Mouse (Mus musculus) stomach, postnatal 0 days (tissue): ENCODE measurements around the gene Mex3b. TPM values are rescaled to one million over a fixed set of nuclear protein-coding genes. Genes with fewer than 3 reads are reported as not detected.

Experiments
- ATAC-seq: fragments of 200-750 bp; cut with Nextera tagmentation; 2 replicates; pipeline ENCODE4 v1.8.0; 2017; ENCODE audit not compliant: low FRiP score, low TSS enrichment
- DNase-seq: peaks from one replicate; pipeline ENCODE4 v3.0.0-alpha.2; 2016; ENCODE audit warnings: low spot score
- H3K27ac ChIP-seq: fragments of 300-500 bp; sonication (generic); replicated peaks from 2 replicates; pipeline ENCODE4 v1.5.1; 2014; ENCODE audit warnings: mild to moderate bottlenecking, control low read depth
- H3K27me3 ChIP-seq: fragments of 300-500 bp; sonication (generic); 2 replicates; pipeline ENCODE4 v1.6.1; 2014; ENCODE audit warnings: low read length; ENCODE audit not compliant: control insufficient read depth, insufficient read depth
- H3K36me3 ChIP-seq: fragments of 300-500 bp; sonication (generic); 2 replicates; pipeline ENCODE4 v1.6.1; 2014; ENCODE audit warnings: low read length, mixed read lengths; ENCODE audit not compliant: control insufficient read depth, insufficient read depth
- H3K4me1 ChIP-seq: fragments of 300-500 bp; sonication (generic); replicated peaks from 2 replicates; pipeline ENCODE4 v1.6.1; 2014; ENCODE audit warnings: antibody characterized with exemption; ENCODE audit not compliant: control insufficient read depth, insufficient read depth
- H3K4me2 ChIP-seq: fragments of 300-500 bp; sonication (generic); replicated peaks from 2 replicates; pipeline ENCODE4 v1.6.1; 2014; ENCODE audit warnings: low read depth, mild to moderate bottlenecking, control low read depth, moderate library complexity
- H3K4me3 ChIP-seq: fragments of 300-500 bp; sonication (generic); 2 replicates; pipeline ENCODE4 v1.5.1; 2014; ENCODE audit warnings: low read depth, low read length, control low read depth
- H3K9ac ChIP-seq: fragments of 300-500 bp; sonication (generic); 2 replicates; pipeline ENCODE4 v1.6.1; 2014; ENCODE audit warnings: mild to moderate bottlenecking, low read length, control low read depth, mixed read lengths
- H3K9me3 ChIP-seq: fragments of 300-500 bp; sonication (generic); 2 replicates; pipeline ENCODE4 v1.6.1; 2016; ENCODE audit warnings: low read length; ENCODE audit not compliant: control insufficient read depth
- CTCF ChIP-seq: IDR thresholded peaks from 2 replicates; pipeline ENCODE4 v1.5.1; 2016; ENCODE audit warnings: antibody characterized with exemption, low read depth, mild to moderate bottlenecking, moderate library complexity
- EP300 ChIP-seq: optimal IDR thresholded peaks from 2 replicates; pipeline ENCODE3; 2016; ENCODE audit warnings: antibody characterized with exemption
- WGBS: fragments of 180-500 bp; shearing (Covaris S2); extraction: QIAGEN DNeasy Blood & Tissue Kit; methylation state at CpG from one replicate; pipeline ENCODE4 v1.1.7; 2014; 5-methylcytosine and 5-hydroxymethylcytosine counted together
- polyA plus RNA-seq: library from polyadenylated mRNA; unstranded; fragments of >200 nt; fragmentation: Nextera tagmentation; extraction: Ambion mirVana; gene quantifications from 2 replicates; pipeline ENCODE4 v1.2.1, GENCODE M21; 2015

The Mex3b gene
- polyA plus RNA-seq, 1 experiment from 2014 or later: 2.8 TPM

DNA sequence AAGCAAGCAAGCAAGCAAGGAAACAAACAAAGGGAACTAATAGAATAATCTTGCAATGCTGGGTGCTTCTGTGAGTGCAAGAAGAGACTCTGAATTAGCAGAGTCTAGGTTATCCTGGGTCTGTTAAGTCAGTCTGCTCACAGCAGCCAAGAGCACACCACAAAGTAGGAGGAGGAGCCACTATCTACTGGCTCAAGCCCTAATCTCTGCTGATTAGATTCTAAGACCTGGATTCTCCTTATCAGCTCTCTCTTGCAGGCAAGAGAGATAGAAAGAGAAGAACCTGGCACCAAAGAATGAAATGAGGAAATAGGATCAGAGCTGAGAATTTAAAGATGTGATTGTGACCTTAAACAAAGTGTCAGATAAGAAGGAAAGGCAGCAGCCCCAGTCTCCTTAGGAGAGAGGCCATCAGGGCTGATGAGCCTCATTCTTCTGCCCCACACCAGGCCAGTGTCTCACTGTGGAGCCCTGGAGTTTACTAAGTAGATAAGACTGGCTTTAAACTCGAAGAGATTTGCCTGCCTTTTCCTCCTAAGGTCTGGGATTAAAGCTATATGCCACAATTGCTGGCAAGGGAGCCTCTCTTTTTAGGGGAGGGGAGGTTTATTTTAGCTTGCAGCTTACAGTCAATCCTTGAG lies 23.9 kb downstream of the Mex3b start:
- TF ChIP-seq EP300 (no peak), CTCF (no peak)
- H3K9ac ChIP-seq: no peak overlapping the region
- no peak overlapping the region for H3K4me2 ChIP-seq
- no peaks in the 10 kb centered on the region for H3K27me3 ChIP-seq
- no peaks in the 10 kb centered on the region for H3K36me3 ChIP-seq
- DNase-seq (no peak), ATAC-seq (no peak)
- no peak overlapping the region for H3K4me3 ChIP-seq
- no peak overlapping the region for H3K27ac ChIP-seq
- WGBS: 26% methylated on average over 1 of the region's 1 CpGs
- no peaks in the 10 kb centered on the region for H3K4me1 ChIP-seq
- no peaks in the 10 kb centered on the region for H3K9me3 ChIP-seq

DNA sequence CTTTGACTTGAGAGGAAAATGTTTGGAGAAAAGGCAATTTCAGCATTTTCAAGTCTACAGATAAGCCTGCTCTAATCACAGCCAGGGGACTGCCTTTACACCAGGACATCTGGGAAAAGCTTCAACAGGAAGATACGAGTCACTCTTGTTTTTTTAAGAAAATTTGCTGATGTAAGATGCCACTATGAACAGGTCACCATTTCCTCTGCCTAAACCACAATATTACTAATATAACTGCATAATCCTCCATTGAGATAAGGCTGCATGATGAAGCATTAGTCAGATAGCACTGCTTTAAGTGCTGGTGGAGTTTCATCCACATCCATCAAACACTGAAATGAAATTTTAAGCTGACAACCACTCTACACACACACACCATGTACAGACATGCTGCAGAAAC lies 27.2 kb downstream of the Mex3b start:
- no peak for ATAC-seq
- no peaks in the 10 kb centered on the region for H3K27me3 ChIP-seq
- H3K9ac ChIP-seq: no peak overlapping the region
- no peak overlapping the region for H3K4me2 ChIP-seq
- no peak overlapping the region for H3K27ac ChIP-seq
- 37% methylated on average over 1 of the region's 1 CpGs for WGBS
- no peaks in the 10 kb centered on the region for H3K4me1 ChIP-seq
- no peaks in the 10 kb centered on the region for H3K9me3 ChIP-seq
- H3K4me3 ChIP-seq: no peak overlapping the region
- DNase-seq: no peak
- TF ChIP-seq EP300 (no peak), CTCF (no peak)
- H3K36me3 ChIP-seq: no peaks in the 10 kb centered on the region

DNA sequence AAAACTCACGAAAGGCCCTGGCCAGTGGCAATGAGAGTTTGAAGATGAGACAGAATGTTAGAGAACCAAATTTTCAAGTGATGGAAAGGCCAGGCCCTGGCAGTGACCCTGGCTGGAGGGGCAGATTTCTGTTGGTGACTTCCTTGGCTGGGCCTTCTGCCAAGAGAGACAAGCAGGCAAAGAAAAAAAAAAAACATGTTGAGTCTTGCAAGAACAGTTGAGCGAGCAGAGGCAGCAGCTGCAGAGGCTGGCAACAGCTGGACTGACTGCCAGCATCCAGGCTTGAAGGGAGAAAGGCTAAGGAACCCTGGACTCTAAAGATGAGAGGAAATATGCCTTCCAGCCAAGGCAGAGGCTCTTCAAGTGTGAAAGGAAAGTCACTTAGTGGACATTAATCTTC lies 28.5 kb downstream of the Mex3b start:
- Histone ChIP-seq H3K36me3 (no peaks in the 10 kb centered on the region), H3K9ac (no peak overlapping the region), H3K27ac (no peak overlapping the region), H3K4me2 (no peak overlapping the region), H3K4me3 (no peak overlapping the region), H3K27me3 (no peaks in the 10 kb centered on the region), H3K9me3 (no peaks in the 10 kb centered on the region), H3K4me1 (no peaks in the 10 kb centered on the region)
- TF ChIP-seq CTCF (no peak), EP300 (no peak)
- no peak for DNase-seq
- 33% methylated on average over 2 of the region's 2 CpGs for WGBS
- no peak for ATAC-seq

DNA sequence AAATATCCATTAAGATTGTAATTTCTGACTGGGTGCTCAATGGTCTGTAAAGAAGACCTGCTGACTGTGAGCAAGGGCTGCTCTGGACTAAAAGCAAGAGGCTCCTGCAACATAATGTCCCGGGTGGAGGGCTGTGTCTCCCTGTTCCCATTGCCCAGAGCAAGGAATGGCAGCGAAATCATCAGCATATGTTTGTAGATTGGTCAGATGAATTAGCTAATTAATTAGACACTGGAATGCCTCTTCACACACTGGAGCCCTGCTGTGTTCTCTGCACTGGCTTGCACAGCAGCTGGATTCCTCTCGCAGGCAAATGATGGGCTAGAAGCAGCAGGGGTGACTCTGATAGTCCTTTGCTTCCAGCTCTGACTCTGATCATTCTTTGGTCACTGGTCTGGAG lies 29.6 kb downstream of the Mex3b start:
- H3K4me2 ChIP-seq: no peak overlapping the region
- H3K9ac ChIP-seq: no peak overlapping the region
- no peaks in the 10 kb centered on the region for H3K9me3 ChIP-seq
- H3K27me3 ChIP-seq: no peaks in the 10 kb centered on the region
- ATAC-seq: no peak
- H3K4me1 ChIP-seq: no peaks in the 10 kb centered on the region
- no peak overlapping the region for H3K4me3 ChIP-seq
- DNase-seq: no peak
- H3K36me3 ChIP-seq: no peaks in the 10 kb centered on the region
- H3K27ac ChIP-seq: no peak overlapping the region
- TF ChIP-seq EP300 (no peak), CTCF (no peak)
- 72% methylated on average over 3 of the region's 3 CpGs for WGBS

DNA sequence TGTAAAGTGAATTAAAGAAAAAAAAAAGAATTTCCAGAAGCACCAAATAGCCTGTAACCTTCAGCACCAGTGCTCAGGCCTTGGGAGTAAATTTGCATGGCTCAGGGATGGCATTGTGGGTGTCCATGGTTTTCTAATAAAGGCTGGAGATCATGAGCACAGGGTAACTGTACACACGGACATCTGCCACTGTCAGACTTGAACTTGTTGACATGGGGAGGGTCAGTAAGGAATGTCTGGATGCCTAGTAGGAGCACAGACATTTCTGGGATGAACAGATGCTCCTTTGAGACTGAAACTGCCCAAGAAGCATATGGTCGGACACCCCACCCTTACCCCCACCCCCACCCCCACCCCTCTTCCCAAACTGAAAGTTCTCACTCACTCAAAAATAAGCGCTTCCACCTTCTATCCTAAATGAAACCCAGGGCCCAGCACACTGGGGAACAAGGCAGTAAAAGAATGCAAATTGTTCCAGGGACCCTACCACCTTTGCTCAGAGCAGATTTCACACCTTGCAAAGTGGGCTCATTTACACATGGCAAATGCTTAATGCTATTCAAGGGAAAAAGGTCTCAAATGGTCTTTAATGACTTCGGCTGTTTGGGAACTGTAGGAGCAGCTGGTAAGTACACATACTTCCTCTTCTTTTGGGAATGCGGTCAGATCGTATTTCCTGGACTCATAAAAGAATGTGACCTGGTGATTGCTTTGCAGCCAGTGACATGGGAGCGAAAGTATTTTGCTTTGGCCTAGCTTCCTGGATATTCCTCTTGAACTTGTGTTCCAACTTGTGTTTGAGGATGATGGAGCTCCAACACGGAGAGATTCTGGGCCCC lies 32.5 kb downstream of the Mex3b start:
- Histone ChIP-seq H3K9ac (no peak overlapping the region), H3K36me3 (no peaks in the 10 kb centered on the region), H3K4me2 (no peak overlapping the region), H3K27ac (no peak overlapping the region), H3K4me1 (no peaks in the 10 kb centered on the region), H3K4me3 (no peak overlapping the region), H3K9me3 (no peaks in the 10 kb centered on the region), H3K27me3 (no peaks in the 10 kb centered on the region)
- TF ChIP-seq CTCF (no peak), EP300 (no peak)
- WGBS: 61% methylated on average over 8 of the region's 8 CpGs
- ATAC-seq (no peak), DNase-seq (no peak)

DNA sequence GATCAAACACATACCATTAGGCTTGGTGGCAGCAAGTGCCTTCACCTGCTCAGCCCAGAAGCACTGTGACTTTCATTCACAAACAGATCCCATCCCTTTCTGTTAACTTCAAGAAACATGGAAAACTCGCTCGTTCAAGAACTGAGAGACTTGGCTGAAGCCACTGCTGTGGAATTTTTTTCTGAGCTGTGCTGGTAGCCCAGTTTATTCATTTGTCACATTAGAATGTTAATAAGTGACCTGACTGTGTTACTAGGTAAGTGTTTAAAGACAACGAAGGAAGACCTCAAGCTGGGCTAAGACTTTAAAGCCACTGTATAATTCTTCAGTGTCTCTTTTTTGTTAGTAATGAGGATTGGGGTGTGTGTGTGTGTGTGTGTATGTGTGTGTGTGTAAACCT lies 35.9 kb downstream of the Mex3b start:
- Histone ChIP-seq H3K4me1 (no peaks in the 10 kb centered on the region), H3K27ac (no peak overlapping the region), H3K9me3 (no peaks in the 10 kb centered on the region), H3K27me3 (no peaks in the 10 kb centered on the region), H3K4me2 (no peak overlapping the region), H3K36me3 (no peaks in the 10 kb centered on the region), H3K4me3 (no peak overlapping the region), H3K9ac (no peak overlapping the region)
- no peak for ATAC-seq
- no peak for DNase-seq
- WGBS: 53% methylated on average over 3 of the region's 3 CpGs
- TF ChIP-seq CTCF (no peak), EP300 (no peak)
